Mouse (Mus musculus) frontal cortex, postnatal 36 days (tissue): ENCODE measurements around the gene Arhgef3.
"Not testable (repeated sequence)": the region's sequence is repeated elsewhere in the genome, so short reads cannot be mapped to it uniquely, and the experiment has no call there.

Source experiments
- DNase-seq, 2 experiments: peaks; one replicate each; pipeline ENCODE4 v3.0.0; 2022; ENCODE audit warnings: low spot score in 2 of 2

Arhgef3 gene

DNA sequence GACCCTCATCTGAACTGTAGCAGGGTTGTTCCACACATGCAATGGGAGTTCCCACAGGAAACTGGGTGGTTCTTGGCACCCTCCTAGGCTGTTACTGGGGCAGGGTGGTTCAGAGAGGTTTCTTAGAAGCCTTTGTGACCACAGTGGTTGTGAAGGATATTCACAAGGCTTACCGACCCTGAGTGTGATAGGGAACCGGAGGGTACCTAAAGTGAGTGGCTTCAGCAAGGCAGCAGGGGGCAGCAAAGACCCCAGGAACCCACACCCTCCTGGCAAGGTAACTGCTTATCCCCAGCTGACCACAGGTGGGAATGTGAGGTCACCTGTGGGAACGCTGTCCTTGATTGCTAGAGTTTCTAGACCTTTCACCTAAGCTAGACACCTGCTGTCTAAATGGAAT, 77.8 kb downstream of the Arhgef3 start:
- peak in 1 of 2 experiments; percentile 9 for DNase-seq

DNA sequence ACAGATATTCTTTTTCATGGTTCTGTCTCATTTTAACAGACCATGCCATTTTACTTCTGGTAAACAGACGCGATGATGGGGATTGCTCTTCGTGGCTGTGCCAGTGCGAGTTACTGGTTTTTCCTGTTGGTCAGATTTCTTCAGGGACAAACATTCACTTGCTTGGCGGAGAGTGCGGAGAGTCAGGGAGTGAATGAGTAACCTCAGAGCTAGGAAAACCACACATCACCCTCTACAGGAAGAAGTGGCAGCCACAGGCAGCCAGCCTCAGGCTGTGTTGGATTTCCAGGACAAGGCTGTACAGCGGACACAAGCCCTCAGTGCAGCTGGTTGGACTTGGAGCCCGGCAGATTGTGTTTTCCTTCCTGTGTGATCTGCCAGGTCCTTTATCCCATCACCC, 82.3 kb downstream of the Arhgef3 start:
- DNase-seq: no peak

DNA sequence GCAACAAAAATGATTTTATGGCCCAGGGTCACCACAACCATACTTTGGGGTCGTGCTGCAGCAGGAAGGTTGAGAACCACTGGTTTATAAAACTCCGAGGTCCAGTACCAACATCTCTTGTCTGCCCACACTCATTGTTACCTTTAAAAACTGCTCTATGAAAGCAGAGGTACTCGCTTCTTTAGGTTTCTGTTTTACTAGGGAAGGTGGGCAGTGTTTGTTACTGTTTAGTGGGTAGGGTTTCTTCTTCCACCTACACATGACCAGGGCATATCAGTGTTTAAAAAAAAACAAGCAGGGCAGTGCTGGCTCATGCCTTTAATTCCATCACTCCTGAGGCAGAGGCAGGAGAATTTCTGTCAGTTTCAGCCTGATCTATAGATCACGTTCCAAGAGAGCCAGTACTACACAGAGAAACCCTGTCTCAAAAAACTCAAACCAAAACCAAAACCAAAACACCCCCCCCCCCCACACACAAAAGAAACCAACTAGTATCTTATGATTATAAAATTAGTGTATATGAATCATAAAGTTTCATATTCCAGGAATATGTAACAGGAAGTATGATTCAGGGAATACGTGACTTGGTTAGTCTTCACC, 83.9 kb downstream of the Arhgef3 start:
- no peak for DNase-seq

DNA sequence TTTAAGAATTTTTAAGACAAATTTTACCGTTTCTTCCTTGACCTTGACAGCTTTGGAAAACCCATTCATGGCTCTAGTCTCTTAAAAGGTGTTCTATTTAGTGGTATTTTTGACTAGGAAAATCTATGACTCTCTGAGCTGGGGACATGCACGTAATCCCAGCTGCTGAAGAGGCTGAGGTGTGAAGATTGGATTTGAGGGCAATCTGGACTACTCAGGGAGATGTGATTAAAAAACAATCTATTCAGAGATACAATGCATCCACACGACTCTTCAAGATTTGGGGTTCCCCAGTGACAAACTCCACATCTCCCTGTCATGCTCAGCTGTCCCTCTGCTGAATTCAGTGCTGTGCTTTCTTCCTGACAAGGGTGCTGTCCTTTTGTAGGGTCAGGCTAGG, 84.4 kb downstream of the Arhgef3 start:
- peak; percentile 11 to 36 for DNase-seq

DNA sequence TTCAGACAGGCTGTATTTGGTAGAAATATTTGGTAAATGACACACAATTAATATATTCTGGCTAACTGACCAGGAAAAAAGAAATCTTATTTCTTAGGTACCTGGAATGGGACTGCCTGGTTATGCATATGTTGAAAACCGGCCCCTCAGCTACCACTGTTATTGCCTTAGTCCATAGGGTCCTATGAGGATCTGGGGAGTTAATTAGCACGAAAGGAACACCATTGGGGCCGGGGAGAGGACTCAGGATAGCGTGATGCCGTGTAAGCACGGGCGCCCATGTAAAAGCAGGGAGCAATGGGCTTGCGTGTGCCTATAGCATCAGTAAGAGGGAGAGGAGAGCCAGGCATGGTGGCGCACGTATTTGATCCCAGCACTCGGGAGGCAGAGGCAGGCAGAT, 85.2 kb downstream of the Arhgef3 start:
- DNase-seq: no peak

DNA sequence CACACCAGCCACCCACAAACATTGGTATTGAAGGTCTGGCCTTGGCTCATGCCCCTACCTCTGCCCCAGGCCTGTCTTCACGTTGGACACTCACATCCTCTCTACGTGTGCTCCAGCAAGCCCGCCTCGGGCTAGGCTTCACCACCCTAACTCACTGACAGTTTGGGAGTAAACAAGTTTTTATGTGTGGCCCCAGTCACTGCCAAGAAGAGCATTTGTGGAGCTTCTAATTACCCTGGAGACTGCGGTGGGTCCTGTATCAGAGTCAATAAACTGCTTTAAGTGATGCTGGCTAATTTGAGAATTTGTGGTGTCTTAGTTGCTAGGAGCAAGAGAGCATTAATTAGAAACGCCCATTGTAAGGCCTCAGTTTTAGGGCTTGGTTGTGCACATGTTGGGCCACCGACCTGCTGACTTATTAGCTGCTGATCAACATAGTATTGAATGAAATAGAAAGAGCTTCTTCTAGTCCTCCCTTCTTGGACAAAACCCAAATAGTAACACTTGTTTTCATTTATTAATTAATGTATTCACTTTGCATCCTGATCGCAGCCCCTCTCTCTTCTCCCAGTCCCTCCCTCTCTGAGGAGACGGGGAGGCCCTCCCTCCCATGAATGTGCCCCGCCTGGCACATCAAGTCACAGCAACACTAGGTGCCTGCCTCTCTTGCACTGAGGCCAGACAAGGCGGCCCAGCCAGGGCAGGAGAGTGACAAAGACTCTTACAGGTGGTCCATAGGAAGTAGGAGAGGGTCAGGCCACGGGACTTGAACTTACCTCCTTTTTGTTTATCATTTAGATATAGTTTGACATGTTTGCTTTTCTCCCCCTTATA, 86.3 kb downstream of the Arhgef3 start:
- DNase-seq: no peak

DNA sequence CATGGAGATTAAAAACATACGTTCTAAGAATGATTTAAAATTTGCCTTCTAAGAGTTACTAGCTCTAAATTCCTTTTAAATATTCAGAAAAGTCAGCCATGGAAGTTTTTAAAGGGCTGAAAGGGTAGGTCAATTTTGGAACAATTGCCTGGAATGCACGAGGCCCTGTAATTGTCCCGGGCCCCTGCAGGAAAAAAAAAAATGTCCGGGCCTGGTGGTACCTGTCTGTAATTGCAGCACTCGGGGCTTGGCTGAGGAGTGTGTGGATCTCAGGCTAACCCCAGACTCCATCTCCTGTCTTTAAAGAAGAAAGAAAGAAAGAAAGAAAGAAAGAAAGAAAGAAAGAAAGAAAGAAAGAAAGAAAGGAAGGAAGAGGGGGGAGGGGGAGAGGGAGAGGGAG, 87.1 kb downstream of the Arhgef3 start:
- DNase-seq: no peak

DNA sequence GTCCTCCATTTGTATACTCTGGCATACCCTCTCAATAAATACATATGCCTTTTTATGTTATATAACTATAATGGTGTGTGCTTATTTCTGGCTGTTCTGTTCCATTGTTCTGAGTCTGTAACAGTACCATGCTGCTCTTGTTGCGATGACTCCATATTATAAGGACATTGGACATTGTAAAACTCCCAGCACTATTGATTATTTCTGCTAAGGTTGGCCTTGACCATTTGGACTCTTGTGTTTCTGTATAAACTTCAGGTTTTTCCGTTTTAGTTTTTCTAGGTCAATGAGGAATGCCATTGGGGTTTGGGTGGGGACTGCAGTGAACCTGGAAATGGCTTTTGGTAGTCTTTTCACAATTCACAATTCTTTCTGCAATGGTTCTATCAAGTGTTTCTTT, 90.0 kb downstream of the Arhgef3 start:
- no peak for DNase-seq

DNA sequence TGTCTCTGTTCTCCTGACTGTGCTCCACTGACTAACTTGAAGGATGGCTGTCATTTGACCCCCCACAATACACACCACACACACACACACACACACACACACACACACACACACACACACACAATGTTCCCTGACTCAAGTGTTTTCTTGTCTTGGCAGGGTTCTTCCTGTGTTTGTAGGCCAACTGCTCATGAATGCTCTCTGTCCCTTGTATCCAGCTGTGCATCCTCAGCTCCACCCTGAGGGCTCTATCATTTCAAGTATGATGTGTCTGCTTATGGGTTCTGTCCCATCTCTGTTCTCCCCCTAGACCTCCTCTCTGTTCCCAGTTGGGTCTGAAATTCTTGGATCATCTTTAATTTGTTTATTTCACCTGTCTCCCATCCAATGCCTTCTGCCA, 91.7 kb downstream of the Arhgef3 start:
- DNase-seq: no peak

DNA sequence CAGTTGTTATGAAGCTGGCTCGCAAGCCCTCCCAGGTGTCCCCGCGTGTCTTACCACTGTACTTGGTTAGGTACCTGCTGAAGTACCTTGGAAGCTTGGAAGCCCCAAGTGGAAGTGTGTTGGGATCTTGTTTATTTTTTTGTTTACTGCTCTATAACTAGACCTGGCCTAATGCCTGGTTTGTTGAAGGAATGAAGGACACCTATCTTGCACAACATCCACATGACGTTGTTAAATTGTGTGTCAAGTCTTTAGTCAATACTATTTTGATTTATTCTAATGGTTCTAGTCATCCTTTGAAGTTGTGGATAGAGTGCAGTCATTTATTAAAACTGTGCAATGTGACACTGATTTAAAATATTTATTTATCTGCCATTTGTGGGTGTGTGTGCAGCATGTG, 94.8 kb downstream of the Arhgef3 start:
- DNase-seq: no peak

DNA sequence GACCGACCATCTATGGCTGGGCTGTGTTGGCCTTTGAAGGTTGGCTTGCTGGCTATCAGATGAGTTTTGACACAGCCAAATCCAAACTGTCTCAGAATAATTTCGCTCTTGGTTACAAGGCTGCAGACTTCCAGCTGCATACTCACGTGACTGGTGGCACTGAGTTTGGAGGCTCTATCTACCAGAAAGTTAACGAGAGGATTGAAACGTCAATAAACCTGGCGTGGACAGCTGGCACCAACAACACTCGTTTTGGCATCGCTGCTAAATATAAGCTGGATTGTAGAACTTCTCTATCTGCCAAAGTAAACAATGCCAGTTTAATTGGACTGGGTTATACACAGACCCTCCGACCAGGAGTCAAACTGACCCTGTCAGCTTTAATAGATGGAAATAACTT, 96.1 kb downstream of the Arhgef3 start:
- not testable (repeated sequence) for DNase-seq

DNA sequence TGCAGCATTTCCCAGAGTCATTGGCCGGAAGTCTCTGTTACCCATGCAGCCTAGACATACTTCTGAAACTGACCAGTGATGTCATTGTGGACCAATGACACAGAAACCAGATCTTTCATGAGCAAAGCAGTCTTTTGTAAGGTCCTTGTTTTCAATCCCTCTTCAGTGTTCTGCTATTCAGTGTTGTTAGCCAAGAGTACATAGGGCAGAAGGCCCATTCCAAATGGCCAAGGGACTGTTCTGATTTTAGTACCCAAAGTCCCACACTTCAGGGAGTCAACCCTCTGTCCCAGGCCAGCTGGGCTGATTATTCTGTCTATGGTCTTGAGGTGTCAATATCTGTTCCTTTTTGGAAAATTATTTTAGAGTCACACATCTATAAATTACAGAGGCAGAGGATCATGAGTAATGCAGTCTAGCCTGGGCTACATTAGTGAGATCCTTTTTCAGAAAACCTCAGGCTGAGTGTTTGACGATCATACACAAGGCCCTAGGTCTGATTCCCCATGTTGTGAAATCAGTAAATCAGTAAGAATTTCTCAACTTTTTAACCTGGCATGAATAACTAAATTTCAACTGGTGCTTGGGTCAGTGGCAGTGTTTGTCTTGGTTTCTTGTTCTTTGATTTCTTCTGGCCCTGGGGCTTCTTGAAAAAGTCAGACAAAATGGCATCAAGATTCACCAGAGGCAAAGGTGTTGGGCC, 97.2 kb downstream of the Arhgef3 start:
- DNase-seq: no peak

DNA sequence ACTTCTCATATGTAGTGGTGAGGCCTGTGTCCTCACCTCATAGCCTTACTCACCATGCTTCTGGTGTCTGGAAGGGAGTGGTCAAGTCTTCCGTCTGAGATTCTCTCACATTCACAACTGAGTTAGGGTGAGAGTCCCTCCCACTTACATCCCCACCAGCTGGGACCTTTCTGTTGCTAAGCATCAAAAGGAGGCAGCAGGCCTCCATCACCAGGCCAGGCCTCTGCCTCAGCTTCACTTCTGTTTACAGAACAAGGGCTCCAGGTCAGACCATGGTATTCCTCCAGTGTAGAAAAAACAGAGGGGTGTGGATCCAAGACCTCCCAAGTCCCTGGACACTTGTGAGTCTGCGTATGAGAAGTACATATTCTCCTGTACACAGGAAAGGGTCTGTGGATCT, 99.5 kb downstream of the Arhgef3 start:
- no peak for DNase-seq

DNA sequence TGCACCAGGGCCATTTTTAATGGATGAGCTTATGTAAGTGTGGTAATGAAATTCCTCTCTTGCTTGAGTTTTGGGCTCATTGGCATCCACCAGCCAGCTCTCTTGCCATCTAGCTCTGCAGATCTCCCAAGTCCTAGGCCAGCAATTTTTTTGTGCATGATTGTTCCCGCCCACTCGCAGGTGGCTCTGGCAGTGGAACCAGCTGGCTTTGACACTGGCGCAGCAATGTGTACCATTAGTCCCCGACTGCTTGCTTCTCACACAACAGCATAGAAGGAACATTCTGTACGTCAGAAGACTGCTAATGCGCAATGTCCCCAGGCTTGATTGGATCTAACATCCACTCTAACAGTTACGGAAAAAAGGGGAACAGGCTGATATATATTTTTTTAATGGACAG, 105.0 kb downstream of the Arhgef3 start:
- peak; percentile 68 to 82 for DNase-seq

DNA sequence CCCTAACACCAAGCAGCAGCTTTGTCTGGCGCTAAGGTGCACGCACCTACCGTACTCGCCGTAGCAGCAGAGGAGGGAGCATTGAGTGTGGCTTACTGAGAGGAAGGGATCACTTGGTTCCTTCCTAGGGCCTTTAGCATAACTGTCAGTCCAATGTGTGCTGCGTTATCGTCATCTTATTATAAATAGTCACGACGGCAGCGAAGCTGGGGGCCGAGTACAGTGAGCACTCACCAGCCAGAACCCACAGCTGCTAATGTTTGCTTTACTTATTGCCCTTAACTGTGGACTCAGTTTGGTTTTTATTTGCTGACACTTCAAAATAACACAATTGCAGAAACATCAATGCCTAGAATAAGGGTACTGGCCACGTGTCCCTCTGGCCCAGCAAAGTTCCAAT, 105.6 kb downstream of the Arhgef3 start:
- no peak for DNase-seq

DNA sequence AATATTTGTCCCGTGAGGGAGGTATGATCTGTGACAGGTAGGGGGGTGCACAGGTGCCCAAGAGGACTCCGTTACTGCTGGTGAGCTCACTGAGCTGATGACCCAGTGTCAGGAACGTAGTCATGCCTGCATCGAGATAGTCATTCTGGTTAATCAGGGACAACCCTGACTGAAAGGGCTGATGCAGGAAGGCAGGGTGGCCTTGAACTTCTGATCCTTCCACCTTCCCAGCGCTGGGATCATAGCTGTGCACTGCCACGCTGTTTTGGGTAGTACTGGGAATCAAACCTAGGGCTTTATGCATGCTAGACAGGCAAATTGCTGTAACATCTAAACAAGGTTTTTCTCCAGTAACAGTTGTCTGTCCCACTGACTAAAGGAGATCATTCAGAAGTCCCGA, 109.9 kb downstream of the Arhgef3 start:
- DNase-seq: no peak

DNA sequence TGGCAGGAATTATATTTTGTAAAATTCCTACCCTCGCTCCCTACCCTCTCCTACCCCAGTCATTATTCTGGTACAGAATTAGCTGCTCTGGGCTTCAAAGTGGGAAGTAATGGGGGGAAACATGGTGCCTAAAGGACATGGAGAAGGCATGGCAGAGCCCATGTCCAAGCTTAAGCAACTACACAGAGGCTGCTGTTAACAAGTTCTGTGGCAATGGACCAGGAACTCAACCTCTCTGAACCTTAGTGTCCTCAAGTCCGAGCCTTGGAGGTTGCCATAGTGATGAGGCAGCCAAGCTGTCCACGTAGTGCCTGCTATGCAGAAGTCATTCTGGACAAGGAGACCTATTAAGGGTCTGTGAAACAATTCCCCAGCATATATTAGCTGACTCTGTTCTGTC, 111.6 kb downstream of the Arhgef3 start:
- DNase-seq: no peak

DNA sequence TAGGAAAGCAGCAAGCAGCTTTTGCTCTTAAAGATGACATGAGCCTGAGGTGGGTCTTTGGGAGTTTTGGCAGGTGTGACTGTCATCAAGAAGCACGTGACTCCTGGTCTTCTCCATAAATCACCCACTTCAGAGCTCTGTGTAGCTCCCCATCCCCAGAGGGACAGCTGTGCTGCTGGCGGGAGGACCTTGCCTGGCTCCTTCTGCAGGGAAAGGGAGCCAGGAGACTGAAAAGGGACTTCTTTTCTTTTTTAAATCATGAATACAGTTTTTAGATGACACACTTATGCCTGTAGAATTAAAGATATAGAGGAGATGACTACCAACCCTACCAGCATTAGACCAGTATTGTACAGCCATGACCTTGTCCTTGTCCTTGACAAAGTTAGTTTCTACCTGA, 113.6 kb downstream of the Arhgef3 start:
- peak; percentile 21 to 49 for DNase-seq

DNA sequence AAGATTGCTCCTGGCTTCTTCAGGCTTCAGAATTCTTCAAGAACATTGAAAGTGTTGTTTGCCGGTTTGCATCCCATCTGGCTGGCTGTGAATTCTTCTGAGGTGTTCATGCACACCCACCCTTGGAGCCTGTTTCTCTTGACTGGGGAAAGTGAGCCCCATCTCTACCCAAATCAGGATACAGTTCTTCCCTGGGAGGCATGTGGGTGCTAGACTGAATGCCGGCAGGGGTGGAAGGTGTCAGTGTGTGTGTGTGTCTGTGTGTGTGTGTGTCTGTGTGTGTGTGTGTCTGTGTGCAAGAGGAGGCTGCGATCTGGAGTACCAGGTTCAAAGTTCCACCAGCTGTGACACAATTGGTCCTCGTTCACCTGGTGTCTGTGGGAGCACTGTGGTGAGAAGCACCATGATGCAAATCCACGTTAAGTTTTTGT, 114.3 kb downstream of the Arhgef3 start:
- peak; percentile 70 to 85 for DNase-seq

DNA sequence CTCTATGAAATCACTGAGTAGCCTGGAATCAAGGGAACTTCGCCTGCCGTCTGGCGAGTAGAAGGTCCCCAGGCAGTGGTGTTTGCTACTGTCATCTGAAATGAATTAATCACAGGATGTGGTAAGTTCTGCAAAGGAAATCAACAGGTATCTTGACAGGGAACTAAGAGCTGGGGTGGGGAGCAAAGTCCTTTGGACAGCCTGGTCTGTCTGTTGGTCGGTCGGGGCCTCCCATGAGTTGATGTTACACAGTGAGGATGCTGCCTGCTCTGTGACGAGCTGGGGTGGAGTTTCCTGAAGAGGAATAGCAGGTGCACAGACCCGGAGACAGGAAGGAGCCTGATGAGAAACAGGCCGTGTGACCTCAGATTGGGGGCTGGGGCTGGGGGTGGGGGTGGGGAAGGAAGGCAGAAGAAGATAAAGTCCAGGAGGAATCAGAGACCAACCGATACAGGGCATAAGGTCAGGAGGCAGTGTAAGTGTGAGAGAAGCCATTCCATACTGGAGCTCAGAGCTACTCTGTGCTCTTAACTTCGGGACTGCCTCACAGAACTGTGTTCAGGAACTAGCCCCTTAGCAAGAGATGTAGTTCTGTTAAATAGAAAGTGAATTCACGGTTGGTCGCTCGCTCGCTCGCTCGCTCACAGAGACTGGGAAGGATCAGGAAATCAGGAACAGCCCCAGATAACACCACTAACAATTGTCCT, 114.9 kb downstream of the Arhgef3 start:
- DNase-seq: no peak

DNA sequence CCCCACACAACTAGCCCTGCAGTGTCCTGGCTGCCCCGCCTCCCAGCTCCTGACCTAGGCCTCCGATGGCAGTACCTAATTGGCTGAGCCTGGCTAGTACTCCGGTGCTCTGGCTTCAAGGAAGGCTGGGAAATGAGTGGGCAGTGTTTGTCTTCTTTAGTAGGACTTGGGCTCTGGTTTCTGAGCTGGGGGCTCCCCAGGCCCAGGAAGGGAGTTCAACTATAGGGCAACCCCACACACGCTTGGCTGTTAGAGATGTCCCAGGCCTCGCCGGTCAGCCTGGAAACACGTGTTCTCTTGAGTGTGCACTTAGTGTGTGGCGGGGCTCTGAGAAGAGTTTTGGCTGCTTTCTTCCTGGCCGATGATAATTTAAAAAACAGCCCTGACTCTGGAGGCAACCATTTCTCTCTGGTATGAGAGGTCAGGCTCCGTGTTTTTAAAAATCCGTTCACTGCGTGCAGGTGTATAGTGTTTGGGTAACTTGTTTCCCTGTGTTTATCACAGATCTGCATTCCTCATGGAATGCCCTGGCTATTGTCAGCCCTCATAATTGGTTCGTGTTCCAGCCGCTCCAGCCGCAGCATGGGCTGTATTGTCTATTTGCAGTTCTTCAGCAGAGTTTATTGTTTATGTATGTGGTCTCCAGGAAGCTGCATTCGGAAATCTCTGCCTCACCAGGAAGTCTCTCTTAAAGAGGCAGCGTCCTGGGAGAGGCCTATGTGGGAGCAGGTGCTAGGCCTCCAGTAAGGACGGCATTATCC, 115.7 kb downstream of the Arhgef3 start:
- DNase-seq: no peak

DNA sequence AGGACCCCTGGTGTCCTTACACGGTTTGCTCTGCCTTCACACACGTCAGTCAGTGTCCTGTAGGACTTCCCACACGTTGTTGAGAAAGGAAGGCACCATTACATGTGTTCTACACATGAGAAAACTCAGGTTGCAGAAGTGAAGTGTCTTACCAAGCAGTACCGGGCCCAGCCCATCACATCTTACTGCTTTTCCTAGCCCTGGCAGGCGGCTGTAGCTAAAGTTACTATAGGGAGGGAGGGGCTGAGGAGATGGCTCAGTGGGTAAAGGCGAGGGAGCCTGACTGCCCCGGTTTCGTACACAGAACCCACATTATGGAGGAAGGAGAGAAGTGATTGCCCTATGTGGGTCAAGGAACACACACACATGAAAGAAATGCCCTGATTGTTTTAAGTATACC, 116.8 kb downstream of the Arhgef3 start:
- no peak for DNase-seq
